Mouse (Mus musculus): ENCODE measurements around the gene Gstp2.

GRCm38 (mm10) chr19:3997231-3997630 lies 48.6 kb downstream of the Gstp2 start:
- TF ChIP-seq CTCF (IDR thresholded peaks at IDR 0.05; ENCODE audit: low read depth): no peak
- TF ChIP-seq EP300 (IDR thresholded peaks at IDR 0.05; ENCODE audit: low read depth): no peak

All from liver, postnatal 0 days (tissue).